Mouse (Mus musculus) frontal cortex, postnatal 36 days (tissue): ENCODE measurements at regions not wholly inside any gene's neighbourhood (a gene's known extent, or its start where the extent isn't known, plus 50 kb on each side); places are given as distances from the start of the nearest gene placed in this dataset.

Experiments used
- DNase-seq, 2 experiments: peaks; one replicate each; pipeline ENCODE4 v3.0.0; 2022; ENCODE audit warnings: low spot score in 2 of 2

DNA sequence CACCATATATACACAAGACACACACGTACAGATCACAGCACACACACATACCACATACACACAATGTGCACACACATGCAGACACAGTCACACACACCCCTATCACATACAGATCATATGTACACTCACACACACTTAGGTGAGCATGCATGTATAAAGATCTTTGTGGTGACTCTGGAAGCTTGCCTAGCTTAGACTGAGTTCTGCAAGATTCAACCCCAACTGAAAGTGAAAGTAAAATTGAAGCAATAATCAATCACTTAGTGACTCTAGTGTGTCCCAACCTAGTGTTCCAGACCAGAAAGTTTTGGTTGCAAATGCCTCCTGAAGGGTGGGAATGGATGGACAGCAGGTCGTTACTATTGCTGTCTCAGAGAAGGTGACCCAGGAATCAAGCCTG lies 262.8 kb downstream of the Bcl11a start:
- DNase-seq = no peak

DNA sequence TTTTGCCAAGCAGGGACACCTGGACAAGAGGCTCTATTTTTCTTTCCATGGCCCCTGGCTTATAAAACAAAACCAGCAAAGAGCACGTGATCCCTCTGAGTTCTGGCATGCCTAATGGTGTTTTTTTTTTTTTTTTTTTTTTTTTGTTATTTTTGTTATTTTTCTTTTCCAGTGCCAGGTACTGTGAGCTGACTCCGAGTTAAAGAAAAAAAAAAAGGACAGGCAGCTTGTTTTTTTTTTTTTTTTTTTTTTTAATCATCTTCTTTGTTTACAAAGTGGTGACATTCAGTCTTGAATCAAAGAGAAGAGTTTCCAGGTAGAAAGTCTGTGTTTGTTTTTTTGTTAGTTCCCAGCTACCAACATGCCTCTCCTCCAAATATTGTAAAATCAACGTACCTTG lies 263.8 kb downstream of the Bcl11a start:
- DNase-seq = no peak

DNA sequence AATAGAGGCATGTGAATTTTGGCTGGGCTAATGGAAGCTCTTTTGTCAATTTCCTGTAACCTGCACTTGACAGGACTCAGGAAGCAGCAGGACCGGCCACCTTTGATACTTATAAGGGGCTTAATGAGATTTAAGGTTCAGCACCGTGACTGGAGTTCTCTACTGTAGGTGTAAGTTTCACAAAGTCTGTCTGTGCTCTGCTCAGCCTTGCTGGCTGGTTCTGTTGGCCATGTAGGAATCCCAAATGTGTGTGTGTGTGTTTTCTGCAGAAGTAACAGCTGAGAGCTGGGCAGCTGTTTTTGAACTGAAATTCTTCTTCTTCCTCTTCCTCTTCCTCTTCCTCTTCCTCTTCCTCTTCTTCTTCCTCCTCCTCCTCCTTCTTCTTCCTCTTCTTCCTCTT lies 264.3 kb downstream of the Bcl11a start:
- no peak for DNase-seq

DNA sequence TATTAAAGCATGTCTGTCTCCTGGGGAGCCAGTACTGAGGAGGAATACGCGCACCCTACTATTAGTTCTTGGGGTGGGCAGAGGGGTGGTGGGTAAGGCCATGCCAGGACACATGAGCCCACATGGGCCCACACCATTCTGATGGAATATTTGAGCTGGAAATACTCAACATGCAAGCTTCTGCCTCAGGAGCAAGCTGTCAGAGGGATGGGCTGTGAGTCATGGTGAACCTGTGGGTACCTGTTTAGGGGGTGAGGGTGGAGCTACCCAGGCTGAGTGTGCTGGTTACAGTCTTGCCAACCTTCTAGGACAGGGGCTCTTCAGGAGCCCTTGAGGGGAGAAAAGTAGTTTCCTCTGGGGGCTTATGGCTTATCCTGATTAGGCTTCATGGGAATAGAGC lies 264.9 kb downstream of the Bcl11a start:
- DNase-seq = no peak

DNA sequence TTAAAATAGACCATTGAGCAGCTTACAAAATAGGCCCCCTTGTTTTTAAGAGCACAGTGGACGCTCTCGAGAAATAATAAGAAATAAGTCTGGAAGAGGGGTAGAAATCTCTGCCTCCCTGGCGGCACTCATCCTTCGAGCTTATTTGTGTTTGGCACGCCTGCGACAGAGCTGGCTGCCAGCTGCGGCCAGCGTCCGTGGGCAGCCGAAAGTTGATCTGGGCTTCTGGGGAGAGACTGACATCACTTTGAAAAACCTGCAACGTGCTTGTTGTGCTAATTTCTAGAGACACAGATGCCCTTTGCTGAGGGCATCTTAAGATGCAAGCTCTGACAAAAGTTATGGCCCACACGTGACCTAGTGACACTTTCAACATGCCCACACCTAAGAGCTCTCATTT lies 269.4 kb downstream of the Bcl11a start:
- DNase-seq = no peak

DNA sequence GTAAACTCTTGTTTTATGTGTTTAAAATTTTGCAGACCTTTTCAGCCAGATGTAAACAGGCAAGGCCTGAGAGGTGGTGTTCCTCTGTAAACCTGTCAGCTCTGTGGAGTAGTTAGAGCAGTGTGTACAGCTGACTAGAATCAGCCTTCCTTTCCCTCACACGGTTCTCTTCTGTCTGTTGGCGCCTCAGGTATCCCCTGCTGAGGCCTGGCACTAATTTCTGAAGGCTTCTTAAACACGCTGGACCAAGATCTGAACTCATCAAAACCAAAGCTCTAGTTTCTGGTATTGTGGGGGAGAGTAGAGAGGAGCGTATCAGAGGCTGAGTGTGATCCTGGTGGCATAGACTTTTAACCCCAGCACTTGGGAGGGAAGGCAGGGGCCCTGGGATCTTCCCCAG lies 270.9 kb downstream of the Bcl11a start:
- DNase-seq = no peak

DNA sequence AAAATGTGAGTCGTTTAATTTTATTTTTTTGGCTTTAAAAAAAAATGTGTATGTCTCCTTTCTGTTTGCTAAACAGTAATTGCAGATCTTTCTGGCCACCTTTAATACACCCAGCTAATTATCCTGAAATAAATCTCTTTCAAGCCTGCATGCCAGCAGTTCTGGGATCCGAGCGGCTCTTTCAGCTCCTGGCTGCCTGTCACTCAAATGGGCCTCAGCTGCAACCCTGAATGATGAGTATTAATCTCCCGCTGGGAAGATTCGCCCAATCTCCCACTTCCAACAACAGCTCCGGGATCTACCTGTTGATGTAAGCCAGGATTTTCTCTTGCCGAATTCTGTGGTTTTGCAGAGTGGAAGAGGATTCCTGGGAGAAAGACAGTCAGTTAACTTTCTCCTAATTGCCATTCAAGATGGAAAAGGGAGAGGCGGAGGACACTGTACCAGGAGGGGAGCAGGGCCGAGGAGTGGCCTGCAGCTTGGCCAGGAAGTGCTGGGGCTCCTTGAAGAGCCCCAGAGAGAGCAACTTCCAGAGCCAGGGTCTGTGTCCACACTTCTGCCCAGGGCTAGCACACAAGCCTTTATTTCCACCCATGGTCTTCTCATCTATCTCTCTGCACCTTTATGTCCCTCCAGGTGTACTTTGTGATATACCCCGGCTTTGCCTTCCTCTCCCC lies 272.2 kb downstream of the Bcl11a start:
- no peak for DNase-seq

DNA sequence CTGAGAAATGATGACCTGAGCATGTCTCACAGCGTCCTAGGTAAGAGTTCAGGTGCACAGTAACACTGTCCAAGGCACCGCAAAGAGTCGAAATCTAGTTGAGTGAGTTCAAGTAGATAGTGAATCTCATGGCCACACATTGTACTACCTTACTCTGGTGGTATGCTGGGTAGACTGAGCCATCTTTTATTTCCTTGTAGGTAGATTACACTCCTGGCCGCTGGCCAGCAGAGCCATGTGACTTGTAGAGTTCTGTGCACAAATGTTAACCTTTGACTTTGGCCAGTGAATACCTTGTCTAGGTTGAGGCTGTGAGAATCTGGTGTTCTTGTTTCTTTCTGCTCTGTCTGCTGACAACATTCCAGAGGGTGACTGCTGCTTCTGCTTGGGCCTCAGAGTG lies 273.0 kb downstream of the Bcl11a start:
- no peak for DNase-seq

DNA sequence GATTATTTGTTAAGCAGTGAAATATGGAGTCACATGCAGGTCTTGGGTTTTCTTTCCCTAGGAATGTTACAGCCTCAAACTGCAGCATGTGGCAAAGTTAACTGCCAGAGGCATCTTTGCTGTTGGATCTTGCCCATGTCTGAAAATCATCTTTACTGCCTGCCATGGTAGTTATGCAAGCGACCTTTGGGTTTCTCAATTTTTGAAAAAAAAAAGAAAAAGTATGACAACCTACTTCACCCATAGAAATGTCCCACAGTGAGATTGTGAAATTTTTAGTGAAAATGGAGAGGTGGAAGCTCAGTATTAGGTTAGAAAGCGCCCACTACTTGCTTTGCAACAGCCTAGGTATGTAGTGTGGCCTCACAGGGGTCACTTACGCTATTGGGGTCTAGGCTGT lies 274.2 kb downstream of the Bcl11a start:
- DNase-seq = no peak

DNA sequence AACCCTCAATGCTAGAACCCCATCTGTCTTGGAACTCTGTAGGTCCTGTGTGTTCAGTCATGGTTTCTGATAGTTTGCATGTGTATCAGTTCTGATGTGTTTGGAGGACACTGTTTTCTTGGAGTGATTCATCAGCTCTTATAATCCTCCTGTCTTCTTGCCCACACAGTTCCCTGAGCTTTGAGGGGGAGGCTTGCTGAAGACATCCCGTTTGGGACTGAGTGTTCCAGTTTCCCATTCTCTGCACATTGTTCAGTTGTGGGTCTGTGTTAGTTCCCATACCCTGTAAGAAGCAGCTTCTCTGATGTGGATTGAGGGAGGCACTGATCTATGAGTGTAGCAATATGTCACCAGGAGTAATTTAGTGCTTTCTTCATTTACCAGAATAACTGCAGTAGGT lies 275.2 kb downstream of the Bcl11a start:
- DNase-seq = peak; percentile 22 to 45

DNA sequence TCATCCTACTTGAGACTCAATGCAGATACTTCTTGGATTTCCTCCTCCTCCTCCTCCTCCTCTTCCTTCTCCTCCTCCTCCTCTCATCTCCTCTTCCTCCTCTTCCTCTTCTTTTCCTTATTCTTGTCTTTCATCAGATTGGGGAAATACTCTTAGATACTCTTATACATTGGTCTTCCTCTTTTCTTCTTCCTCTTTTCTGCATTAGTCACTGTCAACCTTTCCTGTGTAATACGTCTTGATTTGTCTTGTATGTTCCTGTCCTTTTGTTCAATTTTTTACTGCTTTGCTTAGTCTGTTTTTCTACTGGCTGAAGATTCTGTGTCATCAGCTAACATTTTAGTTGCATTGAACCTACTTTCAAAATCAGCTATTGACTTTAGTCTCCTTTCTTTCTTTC lies 279.5 kb downstream of the Bcl11a start:
- no peak for DNase-seq

DNA sequence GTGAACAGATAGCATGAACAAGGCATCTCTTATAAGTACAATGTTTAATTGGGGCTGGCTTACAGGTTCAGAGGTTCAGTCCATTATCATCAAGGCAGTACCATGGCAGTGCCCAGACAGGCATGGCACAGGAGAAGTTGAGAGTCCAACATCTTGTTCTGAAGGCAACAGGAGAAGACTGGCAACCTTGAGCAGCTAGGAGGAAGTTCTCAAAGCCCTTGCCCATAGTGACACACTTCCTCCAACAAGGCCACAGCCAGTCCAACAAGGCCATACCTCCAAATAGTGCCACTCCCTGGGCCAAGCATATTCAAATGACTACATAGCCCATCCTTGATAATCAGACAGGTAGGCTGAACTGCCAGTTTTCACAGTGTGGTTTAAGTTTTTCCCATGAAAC lies 281.2 kb downstream of the Bcl11a start:
- no peak for DNase-seq

DNA sequence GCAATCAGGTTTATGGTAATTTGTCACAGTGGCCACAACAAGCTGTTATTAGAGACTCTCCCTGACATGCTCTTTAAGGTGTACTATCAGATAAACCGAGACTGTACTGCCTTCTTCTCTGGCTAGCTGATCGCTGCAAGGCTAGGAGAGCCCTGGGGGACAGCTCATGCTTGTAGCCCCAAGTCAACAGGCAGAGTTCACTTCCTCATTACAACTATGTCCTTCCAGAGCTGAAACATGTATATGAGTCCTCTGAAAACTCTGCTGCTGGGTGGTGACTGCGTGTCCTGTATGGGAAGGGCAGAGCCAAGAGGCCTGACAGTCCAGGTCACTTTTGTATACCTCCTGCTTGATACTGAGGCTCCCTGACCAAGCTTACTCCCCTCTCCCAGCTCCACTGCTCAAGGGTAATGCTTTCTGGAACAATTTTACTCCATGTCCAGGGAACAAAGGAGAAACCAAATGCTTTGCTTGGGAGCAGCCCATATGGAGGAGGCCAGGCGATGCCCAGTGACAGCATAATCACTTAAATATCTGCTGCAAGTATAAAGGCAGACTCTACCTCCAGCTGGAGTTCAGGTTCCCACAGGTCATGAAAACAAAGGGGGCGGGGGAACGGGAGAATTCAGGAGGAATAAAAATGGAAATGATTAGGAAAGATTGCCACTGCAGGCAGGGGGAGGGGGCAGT lies 284.3 kb downstream of the Bcl11a start:
- no peak for DNase-seq

DNA sequence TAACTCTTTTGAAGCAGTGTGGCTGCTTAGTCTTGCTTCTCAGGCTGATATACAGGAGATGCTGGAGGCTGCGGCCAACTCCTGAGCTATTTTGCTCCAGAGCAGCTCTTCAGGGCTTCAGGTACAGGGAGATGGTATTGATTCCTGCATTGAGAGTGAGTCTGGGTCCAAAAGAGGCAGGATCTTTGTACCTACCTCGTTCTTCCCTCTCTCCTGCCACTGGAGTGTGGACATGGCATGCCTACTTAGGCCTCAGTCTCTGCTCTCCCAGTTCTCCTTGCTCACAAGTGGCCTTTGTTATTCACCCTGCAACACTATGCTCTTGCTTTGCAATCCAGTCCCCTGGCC lies 284.8 kb downstream of the Bcl11a start:
- DNase-seq = no peak

DNA sequence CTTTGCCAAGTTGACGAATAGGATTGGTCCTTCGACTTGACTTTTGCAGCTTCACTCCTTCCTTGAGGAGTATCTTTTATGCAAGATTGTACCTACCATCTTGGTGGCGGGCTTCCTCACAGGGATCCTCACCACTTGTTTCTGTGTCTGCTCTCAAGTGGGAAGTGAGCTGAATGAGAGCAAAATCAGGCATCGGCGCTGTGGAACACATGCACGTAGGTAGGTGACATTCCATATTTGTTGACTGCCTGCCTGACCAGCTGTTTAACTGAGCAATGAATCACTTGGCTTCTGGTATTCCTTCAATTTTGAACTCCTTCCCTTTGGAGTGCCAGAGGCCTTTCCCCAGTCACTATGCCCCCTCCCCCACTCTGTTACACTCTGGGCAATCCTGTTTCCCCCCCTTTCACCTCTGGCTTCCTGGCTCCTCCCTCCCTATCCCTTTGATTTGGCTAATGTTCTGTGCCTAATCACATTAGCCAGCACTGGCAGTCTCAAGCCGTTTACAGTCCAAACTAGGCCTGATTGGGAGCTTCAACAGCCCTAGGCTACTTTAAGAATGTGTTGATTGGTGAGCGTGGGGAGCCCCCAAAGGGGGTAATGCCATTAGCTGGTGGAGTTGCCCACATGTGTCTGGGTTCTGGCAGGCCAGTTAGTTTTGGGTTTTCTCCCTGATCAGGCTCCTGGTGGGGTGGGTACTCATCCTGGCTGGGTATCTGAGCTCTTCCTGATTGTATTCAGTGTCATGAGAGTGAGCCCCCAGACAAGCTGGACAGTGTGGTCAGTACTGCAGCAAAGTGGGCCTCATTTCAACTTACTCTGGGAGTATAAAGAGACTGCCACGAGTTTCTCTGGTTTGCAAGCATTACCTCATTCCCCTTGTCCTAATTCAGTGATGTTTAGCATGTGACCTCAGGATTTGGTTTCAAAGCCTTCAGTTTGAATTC lies 285.8 kb downstream of the Bcl11a start:
- DNase-seq = peak; percentile 12 to 29

DNA sequence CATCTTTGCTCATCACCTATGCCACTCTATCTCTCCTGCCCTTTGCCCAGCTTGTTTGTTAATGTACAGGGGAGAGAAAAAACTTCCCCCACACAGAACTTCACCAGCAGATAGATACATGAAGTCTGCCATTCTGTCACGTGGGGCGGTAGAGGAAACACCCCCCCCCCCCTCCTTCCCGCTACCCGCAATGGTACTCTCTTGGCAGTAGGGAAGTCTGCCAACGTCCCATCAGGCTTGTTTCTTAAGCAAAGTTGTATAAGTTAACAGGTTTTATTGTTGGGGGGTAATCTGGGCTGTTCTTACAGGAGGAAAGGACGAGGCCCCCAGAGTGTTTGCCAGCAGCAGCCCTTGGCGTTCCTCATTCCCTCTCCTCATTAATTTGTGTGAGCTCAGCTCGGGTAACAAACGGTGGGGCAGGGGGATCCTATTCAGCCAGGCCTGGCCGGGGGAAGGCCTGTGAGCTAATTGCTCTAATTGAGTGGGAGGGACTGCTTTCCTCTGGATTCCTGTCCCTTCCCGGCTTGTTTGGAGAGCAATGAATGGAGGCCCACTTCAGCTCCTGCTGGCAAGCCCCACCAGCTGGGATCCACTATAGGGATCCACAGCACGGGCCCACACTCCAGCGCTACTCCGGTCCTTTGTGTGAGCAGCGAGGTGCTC lies 292.5 kb downstream of the Bcl11a start:
- no peak for DNase-seq

DNA sequence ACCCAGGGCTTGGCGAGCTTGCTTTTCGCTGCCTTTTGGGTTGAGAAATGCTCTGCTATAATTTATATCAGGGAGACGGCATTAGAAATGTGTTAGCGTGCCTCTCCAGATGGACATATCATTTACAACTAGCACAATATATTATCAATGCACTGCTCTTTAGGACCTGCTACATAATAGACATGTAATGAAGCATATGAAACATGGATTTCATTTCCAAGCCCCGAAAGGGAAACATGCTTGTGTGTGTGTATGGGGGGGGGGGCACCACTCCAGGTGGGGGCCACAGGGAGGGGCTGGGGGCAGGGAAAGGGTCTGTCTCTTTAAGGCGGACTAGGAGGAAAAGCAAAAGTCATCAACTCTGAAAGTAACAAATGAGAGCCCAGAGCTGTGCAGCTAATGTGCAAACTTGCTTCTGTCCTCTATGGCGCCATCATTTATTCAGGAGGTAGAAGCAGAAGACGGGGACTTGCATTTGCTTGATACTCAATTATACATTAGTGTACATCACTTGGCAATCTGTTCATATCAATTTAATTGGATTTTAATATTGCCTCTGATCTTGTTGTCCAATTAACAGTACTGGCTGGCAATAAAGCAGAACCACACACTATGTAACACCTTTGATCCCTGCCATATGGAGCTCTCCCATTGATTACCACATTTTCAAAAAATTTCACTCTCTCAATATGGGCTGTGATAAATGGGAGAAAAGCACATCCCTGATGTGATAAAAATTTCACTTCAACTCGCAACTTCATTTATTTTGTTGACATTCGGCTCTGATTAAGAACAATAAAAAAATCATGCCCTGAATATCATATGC lies 293.2 kb downstream of the Bcl11a start:
- DNase-seq = no peak

DNA sequence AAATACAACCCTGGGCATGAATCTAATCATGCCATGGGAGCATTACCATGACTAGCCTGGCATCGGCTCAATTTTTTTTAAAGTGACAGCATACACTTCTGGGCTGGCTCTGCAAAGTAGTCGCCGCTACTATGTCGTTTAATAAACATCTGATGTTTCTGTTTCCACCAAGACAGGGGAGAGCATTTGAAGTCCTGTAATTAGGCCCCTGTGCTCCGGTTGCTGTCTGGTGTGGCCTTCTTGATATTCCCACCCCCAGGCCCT lies 293.8 kb downstream of the Bcl11a start:
- DNase-seq = no peak

DNA sequence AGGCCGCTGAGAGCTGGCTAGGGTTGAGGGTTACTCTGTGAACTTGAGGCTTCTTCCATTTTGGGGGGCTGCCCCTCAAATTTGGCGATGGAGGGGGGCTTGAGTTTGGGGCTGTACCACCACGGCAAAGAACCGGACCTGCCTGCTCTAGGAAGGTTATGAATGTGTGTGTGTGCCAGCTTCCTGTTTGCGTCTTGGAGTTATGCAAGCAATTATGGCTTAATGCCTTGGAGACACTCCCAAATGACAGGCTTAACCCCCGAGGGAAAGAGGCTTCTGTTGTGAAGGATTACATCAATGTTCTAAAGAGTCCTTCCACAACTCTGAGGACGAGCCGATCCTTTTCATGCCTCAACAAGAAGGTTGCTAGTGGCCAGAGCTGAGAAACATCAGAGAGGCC lies 294.1 kb downstream of the Bcl11a start:
- DNase-seq = no peak

DNA sequence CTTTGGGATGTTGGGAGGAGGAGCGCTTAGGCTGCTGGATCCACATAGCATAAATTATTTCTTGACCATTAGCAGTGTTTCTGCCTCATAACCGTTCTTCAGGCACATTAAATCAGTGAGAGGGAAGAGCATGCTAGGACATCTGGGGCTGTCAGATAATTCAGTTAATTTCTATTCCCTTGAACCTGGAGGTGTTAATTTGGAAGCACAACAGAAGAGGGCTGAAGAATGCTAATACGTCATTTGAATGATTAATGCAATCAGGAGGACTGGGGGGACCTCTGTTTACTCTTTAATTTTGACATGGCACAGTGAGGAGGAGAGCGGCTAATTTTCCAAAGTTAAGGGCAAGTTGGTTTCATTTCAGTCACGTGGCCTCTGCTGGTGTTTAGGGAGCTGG lies 294.8 kb downstream of the Bcl11a start:
- no peak for DNase-seq

DNA sequence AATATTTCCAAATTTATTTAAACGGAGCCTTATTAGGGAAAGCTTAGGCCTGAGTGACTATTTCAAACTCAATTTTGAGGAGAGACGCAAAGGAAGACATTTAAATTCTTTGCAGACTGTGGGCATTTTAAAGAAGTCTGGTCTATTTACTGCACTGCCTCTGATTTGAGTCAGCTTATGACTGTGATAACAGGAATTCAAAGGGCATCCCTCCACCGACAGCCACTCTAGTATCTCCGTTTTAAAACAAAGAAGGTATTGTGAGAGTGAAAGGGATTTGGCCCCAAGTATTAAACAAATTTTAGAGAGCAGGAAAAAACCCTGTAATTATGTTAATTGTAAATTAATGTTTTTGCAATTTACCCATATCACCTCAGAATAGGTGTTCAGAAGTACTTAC lies 295.4 kb downstream of the Bcl11a start:
- no peak for DNase-seq

DNA sequence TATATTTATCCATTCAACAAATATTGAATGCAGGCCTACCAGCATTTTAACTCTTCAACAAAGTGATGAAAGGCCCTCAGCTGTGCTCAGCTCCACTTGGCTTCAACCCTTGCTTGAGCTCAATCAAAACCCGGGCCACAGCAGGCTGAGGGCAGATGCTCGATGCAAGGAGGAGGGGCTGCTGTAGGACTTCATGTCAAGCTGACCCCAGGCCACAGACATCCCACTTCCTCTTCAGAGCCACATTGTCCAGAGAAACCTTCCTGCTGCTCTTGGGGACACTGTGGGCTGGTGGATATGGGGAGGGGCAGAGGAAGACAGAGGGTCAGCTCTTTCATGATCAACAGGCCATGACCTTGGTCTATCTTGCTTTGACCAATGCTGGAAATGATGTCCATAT lies 299.7 kb downstream of the Bcl11a start:
- DNase-seq = no peak
